In genomic region chr15:97471476-97471875, GRCm38 (mm10) we compare ENCODE assay signal across 24 mouse cellular contexts.
DNase-seq lines count a peak whose midpoint lies in the region; ATAC-seq lines count a peak whose summit lies in the region.
"Had no signal": no experiment of that assay in that cellular context is flagged by ENCODE, and none has a peak within 500 bp of the region (broad histone marks: within the 10 kb centered on the region; RNA-seq: fewer than 3 reads in every experiment).

No protein-coding gene starts in this region.

- no peak overlapping the region for H3K9ac ChIP-seq in intestine, embryonic 15.5 days
- no peak overlapping the region for H3K9ac ChIP-seq in intestine, embryonic 16.5 days (ENCODE audit: low read depth, low read length)
- H3K9ac ChIP-seq: forebrain, embryonic 13.5 days; limb, embryonic 13.5 days; midbrain, embryonic 13.5 days had no signal

- no peak overlapping the region for H3K4me3 ChIP-seq in intestine, embryonic 15.5 days (replicated peaks)
- H3K4me3 ChIP-seq in intestine, embryonic 16.5 days (ENCODE audit: low read length): no peak overlapping the region
- H3K4me3 ChIP-seq: forebrain, embryonic 13.5 days; hindbrain, embryonic 10.5 days; left cerebral cortex, adult 2 months; limb, embryonic 13.5 days; midbrain, embryonic 13.5 days had no signal

- H3K27ac ChIP-seq in intestine, embryonic 15.5 days: no peak overlapping the region
- H3K27ac ChIP-seq in intestine, embryonic 16.5 days (ENCODE audit: low read length): no peak overlapping the region
- H3K27ac ChIP-seq: forebrain, embryonic 13.5 days; hindbrain, embryonic 10.5 days; left cerebral cortex, adult 2 months; limb, embryonic 13.5 days; macrophage; midbrain, embryonic 13.5 days had no signal

- H3K9me3 ChIP-seq in intestine, embryonic 15.5 days: no peaks in the 10 kb centered on the region
- H3K9me3 ChIP-seq in intestine, embryonic 16.5 days (ENCODE audit: control insufficient read depth, low read length): no peaks in the 10 kb centered on the region
- H3K9me3 ChIP-seq: forebrain, embryonic 13.5 days; hindbrain, embryonic 10.5 days; limb, embryonic 13.5 days; midbrain, embryonic 13.5 days had no signal

- H3K4me2 ChIP-seq in intestine, embryonic 15.5 days (replicated peaks): no peak overlapping the region
- H3K4me2 ChIP-seq in intestine, embryonic 16.5 days (ENCODE audit: low read depth, low read length): no peak overlapping the region
- H3K4me2 ChIP-seq: forebrain, embryonic 13.5 days; limb, embryonic 13.5 days; liver, embryonic 11.5 days; midbrain, embryonic 13.5 days had no signal

- peak; percentile 9 to 11 for DNase-seq in right cerebral cortex, postnatal 10 days (ENCODE audit: low spot score in 2 of 2)
- no peak for DNase-seq in right cerebral cortex, postnatal 25 days
- peak; percentile 42 for DNase-seq in CD4-positive helper T cell, adult 2 months (ENCODE audit: low read depth, low spot score)
- DNase-seq in induced T-regulatory cell, adult 2 months (ENCODE audit: low read depth): peak; percentile 55
- DNase-seq in heart, adult 9 months (ENCODE audit: low spot score in 2 of 2): no peak
- DNase-seq in adrenal gland, postnatal 36 days: no peak
- DNase-seq: adrenal gland, postnatal 10 days; cerebellum, adult 11 months; cerebellum, adult 9-10 months; cerebellum, postnatal 36 days; heart, postnatal 14 days; kidney, postnatal 14 days; right cerebral cortex, postnatal 14 days had no signal

- H3K4me1 ChIP-seq in intestine, embryonic 15.5 days (replicated peaks): 0 out of 2 replicates have a peak, but pooled peaks cover 5% of the 10 kb centered on the region
- no peaks in the 10 kb centered on the region for H3K4me1 ChIP-seq in intestine, embryonic 16.5 days (ENCODE audit: control insufficient read depth, insufficient read depth, low read length)
- H3K4me1 ChIP-seq: forebrain, embryonic 13.5 days; midbrain, embryonic 13.5 days had no signal

- peak; percentile 56; the same call in 1 of the 2 replicates for ATAC-seq in intestine, embryonic 15.5 days
- no peak for ATAC-seq in intestine, embryonic 16.5 days
- ATAC-seq: forebrain, embryonic 13.5 days; hindbrain, embryonic 16.5 days; intestine, postnatal 0 days; midbrain, embryonic 13.5 days had no signal

- H3K27me3 ChIP-seq in intestine, embryonic 15.5 days (replicated peaks): no peaks in the 10 kb centered on the region
- H3K27me3 ChIP-seq in intestine, embryonic 16.5 days (replicated peaks; ENCODE audit: control insufficient read depth, insufficient read depth, low read length): no peaks in the 10 kb centered on the region
- H3K27me3 ChIP-seq: forebrain, embryonic 13.5 days; limb, embryonic 13.5 days; midbrain, embryonic 13.5 days had no signal

- 81% methylated on average over 4 of the region's 4 CpGs for WGBS in intestine, embryonic 15.5 days
- 83% methylated on average over 4 of the region's 4 CpGs for WGBS in intestine, embryonic 16.5 days

- no peaks in the 10 kb centered on the region for H3K36me3 ChIP-seq in intestine, embryonic 15.5 days
- H3K36me3 ChIP-seq in intestine, embryonic 16.5 days (ENCODE audit: control insufficient read depth, insufficient read depth, low read length): no peaks in the 10 kb centered on the region
- H3K36me3 ChIP-seq: hindbrain, embryonic 10.5 days; limb, embryonic 13.5 days; midbrain, embryonic 13.5 days had no signal

Comparison
In these comparisons a context has a peak if more than half of its experiments do, and no peak if none do; other contexts are left out.
1. DNase-seq: peak in right cerebral cortex, postnatal 10 days (2 of 2), CD4-positive helper T cell, adult 2 months (single experiment) and induced T-regulatory cell, adult 2 months (single experiment); none in right cerebral cortex, postnatal 25 days (single experiment), heart, adult 9 months (0 of 2) and adrenal gland, postnatal 36 days (0 of 2).